Mouse (Mus musculus) heart, postnatal 0 days (tissue): ENCODE measurements around the gene Kif1b. TPM values are rescaled to one million over a fixed set of nuclear protein-coding genes. Genes with fewer than 3 reads are reported as not detected.
"Not testable (repeated sequence)": the region's sequence is repeated elsewhere in the genome, so short reads cannot be mapped to it uniquely, and the experiment has no call there.

Experiments used
- ATAC-seq: fragments of 200-750 bp; cut with Nextera tagmentation; 2 replicates; pipeline ENCODE4 v1.8.0; 2017; ENCODE audit warnings: low read depth, moderate number of reproducible peaks, moderate library complexity; ENCODE audit not compliant: insufficient read depth
- DNase-seq: peaks from one replicate; pipeline ENCODE4 v3.0.0-alpha.2; 2016; ENCODE audit warnings: low spot score
- H3K27ac ChIP-seq: fragments of 300-500 bp; sonication (generic); 2 replicates; pipeline ENCODE4 v1.5.1; 2014; ENCODE audit warnings: low read depth, mild to moderate bottlenecking
- H3K27me3 ChIP-seq: fragments of 300-500 bp; sonication (generic); 2 replicates; pipeline ENCODE4 v1.6.1; 2014; ENCODE audit warnings: low read length, mixed read lengths; ENCODE audit not compliant: control insufficient read depth, insufficient read depth
- H3K36me3 ChIP-seq: fragments of 300-500 bp; sonication (generic); replicated peaks from 2 replicates; pipeline ENCODE4 v1.6.1; 2014; ENCODE audit warnings: low read length, mixed read lengths; ENCODE audit not compliant: control insufficient read depth, insufficient read depth
- H3K4me1 ChIP-seq: fragments of 300-500 bp; sonication (generic); 2 replicates; pipeline ENCODE4 v1.6.1; 2014; ENCODE audit warnings: antibody characterized with exemption; ENCODE audit not compliant: control insufficient read depth, insufficient read depth
- H3K4me2 ChIP-seq: fragments of 300-500 bp; sonication (generic); 2 replicates; pipeline ENCODE4 v1.6.1; 2014; ENCODE audit warnings: low read depth, mild to moderate bottlenecking, low read length, moderate library complexity
- H3K4me3 ChIP-seq: fragments of 300-500 bp; sonication (generic); 2 replicates; pipeline ENCODE4 v1.5.1; 2014; ENCODE audit warnings: low read depth, low read length
- H3K9ac ChIP-seq: fragments of 300-500 bp; sonication (generic); replicated peaks from 2 replicates; pipeline ENCODE4 v1.6.1; 2014; ENCODE audit warnings: low read depth, low read length, mixed read lengths
- H3K9me3 ChIP-seq: fragments of 300-500 bp; sonication (generic); replicated peaks from 2 replicates; pipeline ENCODE4 v1.6.1; 2016; ENCODE audit warnings: low read length; ENCODE audit not compliant: control insufficient read depth
- CTCF ChIP-seq: IDR thresholded peaks from 2 replicates; pipeline ENCODE4 v1.5.1; 2016; ENCODE audit warnings: antibody characterized with exemption, control low read depth, low read depth
- EP300 ChIP-seq: IDR thresholded peaks from 2 replicates; pipeline ENCODE4 v1.6.1; 2016; ENCODE audit warnings: antibody characterized with exemption, low read depth
- WGBS: fragments of 180-500 bp; shearing (Covaris S2); extraction: QIAGEN DNeasy Blood & Tissue Kit; methylation state at CpG from one replicate; pipeline ENCODE4 v1.1.7; 2014; 5-methylcytosine and 5-hydroxymethylcytosine counted together
- polyA plus RNA-seq: library from polyadenylated mRNA; unstranded; fragments of >200 nt; fragmentation: Nextera tagmentation; extraction: Ambion mirVana; gene quantifications from 2 replicates; pipeline ENCODE4 v1.2.1, GENCODE M21; 2015
- total RNA-seq: library from RNA; depleted of rRNA; stranded (reverse); fragments of >200 nt; gene quantifications from 2 replicates; pipeline ENCODE4 v1.2.3, GENCODE M21; 2014; ENCODE audit warnings: low replicate concordance

The Kif1b gene
- total and polyA plus RNA-seq, 2 experiments from 2014 or later: 45.0 to 63.3 TPM

GRCm38 (mm10) chr4:149218476-149218875 lies 89.0 kb downstream of the Kif1b start:
- Histone ChIP-seq H3K4me3 (no peak overlapping the region), H3K27ac (no peak overlapping the region), H3K4me2 (no peak overlapping the region), H3K4me1 (no peaks in the 10 kb centered on the region), H3K9me3 (no peaks in the 10 kb centered on the region), H3K36me3 (peaks cover 79% of the 10 kb centered on the region), H3K27me3 (no peaks in the 10 kb centered on the region), H3K9ac (no peak overlapping the region)
- DNase-seq: no peak
- WGBS: 92% methylated on average over 5 of the region's 5 CpGs
- TF ChIP-seq CTCF (no peak), EP300 (no peak)
- no peak for ATAC-seq

GRCm38 (mm10) chr4:149215982-149216381 lies 91.5 kb downstream of the Kif1b start:
- Histone ChIP-seq H3K9ac (no peak overlapping the region), H3K4me3 (no peak overlapping the region), H3K9me3 (no peaks in the 10 kb centered on the region), H3K4me2 (no peak overlapping the region), H3K27me3 (no peaks in the 10 kb centered on the region), H3K27ac (no peak overlapping the region), H3K4me1 (no peaks in the 10 kb centered on the region), H3K36me3 (peaks cover 77% of the 10 kb centered on the region)
- 90% methylated on average over 9 of the region's 9 CpGs for WGBS
- TF ChIP-seq EP300: no peak
- TF ChIP-seq CTCF: no peak
- no peak for ATAC-seq
- DNase-seq: no peak

- TF ChIP-seq EP300 (no peak), CTCF (no peak)
- no peak overlapping the region for H3K4me2 ChIP-seq
- H3K4me3 ChIP-seq: no peak overlapping the region
- DNase-seq (no peak), ATAC-seq (no peak)
- H3K27ac ChIP-seq: no peak overlapping the region
- H3K9ac ChIP-seq: no peak overlapping the region
- no peaks in the 10 kb centered on the region for H3K4me1 ChIP-seq
- no peaks in the 10 kb centered on the region for H3K27me3 ChIP-seq
- no peaks in the 10 kb centered on the region for H3K9me3 ChIP-seq
- 68% methylated on average over 2 of the region's 2 CpGs for WGBS
- H3K36me3 ChIP-seq: peaks cover 77% of the 10 kb centered on the region
These were observed 92.1 kb downstream of the Kif1b start for GRCm38 (mm10) chr4:149215397-149215796.

- not testable (repeated sequence) for ATAC-seq, DNase-seq, H3K9me3 ChIP-seq, H3K4me2 ChIP-seq, H3K4me1 ChIP-seq, H3K27me3 ChIP-seq, H3K9ac ChIP-seq, H3K4me3 ChIP-seq, H3K27ac ChIP-seq
- H3K36me3 ChIP-seq: peaks cover 78% of the 10 kb centered on the region
- WGBS: 94% methylated on average over 2 of the region's 2 CpGs
These were observed 93.0 kb downstream of the Kif1b start for GRCm38 (mm10) chr4:149214468-149214867.

- H3K4me2 ChIP-seq: no peak overlapping the region
- H3K36me3 ChIP-seq: peaks cover 76% of the 10 kb centered on the region
- no peaks in the 10 kb centered on the region for H3K9me3 ChIP-seq
- 94% methylated on average over 9 of the region's 9 CpGs for WGBS
- no peak overlapping the region for H3K27ac ChIP-seq
- no peaks in the 10 kb centered on the region for H3K27me3 ChIP-seq
- ATAC-seq (no peak), DNase-seq (no peak)
- no peaks in the 10 kb centered on the region for H3K4me1 ChIP-seq
- TF ChIP-seq CTCF (no peak), EP300 (no peak)
- H3K9ac ChIP-seq: no peak overlapping the region
- no peak overlapping the region for H3K4me3 ChIP-seq
These were observed 94.0 kb downstream of the Kif1b start for GRCm38 (mm10) chr4:149213466-149213865.

- H3K4me2 ChIP-seq, H3K27ac ChIP-seq, H3K4me1 ChIP-seq, H3K9ac ChIP-seq, DNase-seq, H3K4me3 ChIP-seq, ATAC-seq, H3K9me3 ChIP-seq, H3K27me3 ChIP-seq: not testable (repeated sequence)
- 87% methylated on average over 6 of the region's 6 CpGs for WGBS
- H3K36me3 ChIP-seq: peaks cover 77% of the 10 kb centered on the region
These were observed 96.1 kb downstream of the Kif1b start for GRCm38 (mm10) chr4:149211441-149211840.
